Mouse (Mus musculus): ENCODE data around the gene B130006D01Rik. TPM values are rescaled to one million over a fixed set of nuclear protein-coding genes. Genes with fewer than 3 reads are reported as not detected.
"Not testable (repeated sequence)": the region's sequence is repeated elsewhere in the genome, so short reads cannot be mapped to it uniquely, and the experiment has no call there.

The B130006D01Rik gene
- total RNA-seq, 2 experiments from 2014 or later, result 1.5 to 1.9 TPM

DNA sequence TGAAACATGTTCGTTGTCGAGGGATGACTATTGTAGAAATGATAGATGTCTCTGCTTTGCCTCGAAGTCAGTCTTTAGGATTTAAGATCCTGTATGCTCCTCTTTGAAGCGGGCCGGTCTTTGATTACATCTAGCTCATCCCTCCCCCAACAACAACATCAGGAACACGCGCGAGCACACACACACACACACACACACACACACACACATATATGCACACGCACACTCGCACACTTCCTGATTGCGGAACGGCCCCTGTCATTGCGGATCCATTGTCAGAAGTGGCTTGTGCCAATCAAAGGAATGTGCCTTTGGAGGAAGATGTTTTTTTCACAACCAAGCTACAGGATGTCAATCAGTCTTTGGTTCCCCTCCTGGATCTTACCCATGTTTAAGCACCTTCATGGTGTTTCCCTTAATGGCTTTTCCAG is 9.6 kb upstream of the B130006D01Rik start:
- no peak for DNase-seq

DNA sequence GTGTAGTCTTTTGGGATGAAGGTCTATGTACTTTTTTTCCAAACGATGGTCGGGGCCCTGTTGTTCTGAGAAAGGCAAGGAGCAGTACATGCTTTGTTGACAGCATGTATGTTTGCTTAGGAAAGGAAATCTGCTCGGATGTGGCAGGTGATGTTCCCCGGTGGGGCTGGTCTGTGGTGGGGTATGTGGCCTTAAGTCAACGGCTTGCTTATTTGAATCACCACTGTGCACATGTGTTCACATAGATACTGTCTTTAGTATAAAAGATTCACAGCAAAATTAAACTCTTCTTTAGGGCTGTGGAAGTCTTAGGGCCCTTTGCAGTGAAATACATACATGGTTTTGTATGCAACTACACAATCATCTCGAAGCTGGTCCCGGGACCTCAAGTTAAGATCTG is 9.0 kb upstream of the B130006D01Rik start:
- no peak for DNase-seq

DNA sequence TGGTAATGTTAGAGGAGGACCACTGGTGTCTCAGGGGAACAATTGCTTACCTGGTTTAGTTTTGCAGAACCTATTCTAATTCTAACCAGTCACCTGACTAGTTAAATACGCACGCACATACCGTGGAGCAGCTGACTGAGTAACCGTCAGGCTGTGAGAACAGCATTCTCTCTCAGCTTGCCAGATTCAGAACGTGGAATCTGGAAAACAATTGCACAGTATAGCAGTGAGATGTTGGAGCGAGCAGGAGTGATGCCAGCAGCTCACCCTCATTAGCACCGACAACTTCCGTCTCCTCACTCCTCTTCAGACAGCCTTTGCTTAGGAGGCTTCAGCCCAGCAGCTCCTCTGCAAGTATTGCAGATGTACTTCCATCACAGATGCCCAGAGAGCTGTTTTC is 7.3 kb upstream of the B130006D01Rik start:
- DNase-seq, result peak in 1 of 2 experiments; percentile 12

DNA sequence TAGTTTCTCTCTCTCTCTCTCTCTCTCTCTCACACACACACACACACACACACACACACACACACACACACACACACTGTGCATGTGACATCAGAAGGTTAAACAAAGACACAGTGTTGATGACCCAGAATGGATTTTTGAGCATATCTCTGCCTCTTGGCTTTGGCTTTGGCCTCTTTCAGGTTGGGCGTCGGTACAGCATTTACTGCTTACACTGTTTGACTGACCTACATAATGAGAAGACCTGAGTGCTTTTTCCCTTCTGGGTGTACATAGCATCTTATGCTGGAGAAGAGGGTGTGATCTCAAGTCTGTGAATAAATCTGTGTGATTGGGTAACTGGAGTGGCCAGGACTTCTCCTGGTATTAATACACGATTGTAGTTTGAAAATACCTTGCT is 4.0 kb upstream of the B130006D01Rik start:
- no peak for DNase-seq

DNA sequence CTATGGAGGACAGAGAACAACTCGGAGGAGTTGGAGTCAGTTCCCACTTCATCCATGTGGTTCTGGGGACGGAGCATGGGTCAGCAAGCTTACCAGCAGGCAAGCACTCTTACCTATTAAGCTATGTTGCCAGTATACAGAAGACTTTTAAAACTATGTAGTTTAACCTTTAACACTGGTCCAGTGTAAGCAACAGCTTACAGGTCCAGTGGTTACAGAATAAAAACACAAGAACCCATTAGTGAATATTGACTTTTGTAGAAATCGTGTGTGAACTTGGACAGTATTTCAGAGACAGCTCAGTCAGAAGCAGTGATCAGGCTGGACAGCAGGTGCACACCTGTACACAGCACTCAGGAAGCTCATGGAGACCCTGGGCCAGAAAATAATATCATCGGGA is 1.1 kb downstream of the B130006D01Rik start:
- DNase-seq, result no peak

DNA sequence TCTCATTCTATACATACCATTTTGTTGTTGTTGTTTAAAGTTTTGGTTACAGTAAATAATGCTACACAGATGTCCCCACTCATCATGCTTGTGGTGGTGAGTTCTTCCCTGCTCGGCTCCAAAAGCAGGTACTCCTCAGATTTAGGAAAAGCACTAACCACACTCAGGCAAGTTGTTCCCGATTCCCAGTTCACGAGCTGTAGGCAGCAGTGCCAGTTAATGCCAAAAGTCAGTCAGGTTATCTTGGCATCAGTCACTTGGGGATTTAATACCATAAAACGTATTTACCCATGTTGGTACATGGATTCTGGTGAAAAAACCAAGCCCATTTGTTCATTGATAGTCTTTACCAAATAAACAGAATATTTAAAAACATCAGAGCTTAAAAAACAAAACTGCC is 2.8 kb downstream of the B130006D01Rik start:
- no peak for DNase-seq

DNA sequence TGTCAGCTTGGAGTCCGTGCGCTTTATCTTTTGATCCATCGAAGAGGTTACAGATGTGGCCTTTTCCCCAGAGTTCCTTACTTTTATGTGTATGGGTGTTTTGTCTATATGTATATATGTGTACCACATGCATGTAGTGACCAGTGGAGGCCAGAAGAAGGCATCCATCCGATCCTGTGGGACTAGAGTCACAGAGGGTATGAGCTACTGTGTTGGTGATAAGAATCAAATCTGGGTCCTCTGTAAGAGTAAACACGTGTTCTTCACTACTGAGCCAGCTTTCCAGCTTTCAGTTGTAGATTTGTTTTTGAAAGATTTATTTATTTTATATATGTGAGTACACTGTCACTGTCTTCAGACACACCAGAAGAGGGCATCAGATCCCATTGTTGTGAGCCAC is 4.6 kb downstream of the B130006D01Rik start:
- DNase-seq, result no peak

DNA sequence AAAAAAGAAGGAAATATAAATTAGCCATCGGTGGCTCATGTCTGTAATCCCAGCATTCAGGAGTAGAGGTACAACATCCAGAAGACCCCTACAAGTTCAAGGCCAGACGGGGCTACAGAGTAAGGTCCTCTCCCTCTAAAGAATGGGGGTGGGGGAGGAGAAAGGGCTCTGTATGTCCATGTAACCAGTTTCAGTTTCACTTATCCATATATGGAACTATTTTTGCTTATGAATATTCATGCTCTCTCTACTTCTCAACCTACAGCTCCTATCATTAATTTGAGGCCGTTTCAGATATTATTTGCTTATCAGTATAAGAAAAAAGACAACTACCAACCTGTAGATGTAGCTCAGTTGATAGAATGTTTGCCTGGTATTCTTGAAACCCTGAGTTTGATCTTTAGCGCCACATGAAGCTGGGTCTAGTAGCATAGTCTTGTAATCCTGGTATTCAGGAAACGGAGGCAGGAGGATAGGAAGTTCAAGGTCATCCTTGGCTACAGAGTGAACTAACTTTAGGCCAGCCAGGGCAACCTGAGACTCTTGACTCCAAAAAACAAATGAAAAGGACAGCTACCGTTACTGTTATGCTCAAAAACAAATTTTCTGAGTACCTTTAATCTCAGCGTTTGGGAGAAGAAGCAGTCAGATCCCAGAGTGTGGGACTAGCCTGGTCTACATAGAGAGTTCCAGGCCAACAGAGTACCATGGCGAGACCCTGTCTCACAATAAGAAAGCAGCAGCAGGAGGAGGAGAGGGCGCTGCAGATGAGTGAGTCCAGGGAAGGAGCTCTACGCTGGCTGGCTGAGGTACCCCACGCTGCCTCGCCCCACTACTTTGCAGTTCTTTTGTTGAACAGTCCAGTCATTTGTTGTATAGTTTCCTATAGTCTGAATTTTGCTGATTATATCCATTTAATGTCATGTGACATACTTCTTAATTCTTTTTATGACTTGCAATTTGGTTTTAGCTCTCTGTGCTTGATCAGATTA is 5.8 kb downstream of the B130006D01Rik start:
- no peak for DNase-seq

DNA sequence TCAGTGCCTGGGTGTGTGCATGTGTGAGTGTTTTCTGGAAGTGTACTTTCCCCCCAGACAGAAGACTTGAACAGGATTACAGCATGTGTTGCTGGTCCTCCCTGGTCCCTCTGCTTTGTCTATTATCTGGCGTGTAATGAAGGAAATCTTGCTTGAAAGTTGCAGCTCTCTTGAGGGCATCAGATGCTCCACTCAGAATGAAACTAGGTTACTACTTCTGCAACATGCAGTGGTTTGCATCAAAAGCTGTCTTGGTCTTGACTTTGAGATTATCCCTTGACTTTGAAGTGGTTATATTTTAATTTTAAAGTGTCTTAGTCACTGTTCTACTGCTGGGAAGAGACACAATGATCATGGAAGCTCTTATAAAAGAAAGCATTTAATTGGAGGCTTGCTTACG is 11.1 kb downstream of the B130006D01Rik start:
- DNase-seq, result no peak

DNA sequence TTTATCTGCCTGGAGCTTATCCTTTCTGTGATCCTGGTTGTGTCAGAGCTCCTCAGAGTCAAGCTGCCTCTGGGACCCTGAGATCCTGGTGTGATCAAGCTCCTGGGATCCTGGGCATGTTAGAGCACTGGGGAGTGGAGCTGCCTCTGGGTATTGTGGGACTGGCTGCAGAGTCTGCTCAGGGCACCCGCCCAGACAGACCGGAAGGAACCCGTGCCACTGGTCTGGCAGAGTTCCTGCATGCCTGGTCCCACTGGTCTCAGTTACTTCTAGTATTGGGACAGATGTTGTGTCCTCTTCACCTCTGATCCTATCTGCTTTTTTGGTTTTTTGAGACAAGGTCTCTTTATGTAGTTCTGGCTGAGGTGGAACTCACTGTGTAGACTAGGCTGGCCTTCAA is 14.4 kb downstream of the B130006D01Rik start:
- DNase-seq, result peak in 1 of 2 experiments; percentile 26

DNA sequence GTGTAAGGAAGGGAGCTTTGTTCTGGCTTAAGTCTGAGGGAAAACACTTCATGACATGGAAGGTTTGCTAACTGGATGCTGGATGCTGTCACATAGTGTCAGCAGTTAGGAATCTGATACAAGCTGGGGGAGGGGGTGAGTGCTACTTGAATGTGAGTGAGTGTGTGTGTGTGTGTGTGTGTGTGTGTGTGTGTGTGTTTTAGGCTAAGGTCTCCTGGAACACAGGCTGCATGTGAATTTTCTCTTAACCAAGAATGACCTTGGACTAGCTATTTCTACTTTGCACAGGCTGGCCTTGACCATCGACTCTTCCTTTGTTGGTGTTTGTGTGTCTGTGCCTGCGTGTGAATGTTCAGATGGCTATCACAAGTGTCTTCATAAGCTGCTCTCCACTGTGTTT is 21.1 kb downstream of the B130006D01Rik start:
- DNase-seq, result no peak

DNA sequence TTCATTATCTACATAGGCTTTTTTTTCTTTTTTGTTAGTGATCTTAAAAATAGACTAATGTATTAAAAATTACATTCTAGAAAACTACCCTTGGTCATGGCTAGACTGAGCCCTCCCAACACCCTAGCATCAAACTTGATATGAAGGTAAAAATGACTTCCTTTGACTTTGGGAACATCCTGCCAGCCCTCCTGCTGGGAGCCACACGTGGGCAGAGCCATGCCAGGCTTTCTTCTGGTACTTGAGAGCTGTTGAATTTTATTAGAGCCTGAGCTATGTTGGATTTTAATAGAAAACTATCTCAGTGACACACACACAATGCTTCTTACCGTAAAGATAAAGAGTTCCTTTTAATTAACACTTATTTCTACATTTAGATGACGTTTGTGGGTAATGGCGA is 23.4 kb downstream of the B130006D01Rik start:
- no peak for DNase-seq

DNA sequence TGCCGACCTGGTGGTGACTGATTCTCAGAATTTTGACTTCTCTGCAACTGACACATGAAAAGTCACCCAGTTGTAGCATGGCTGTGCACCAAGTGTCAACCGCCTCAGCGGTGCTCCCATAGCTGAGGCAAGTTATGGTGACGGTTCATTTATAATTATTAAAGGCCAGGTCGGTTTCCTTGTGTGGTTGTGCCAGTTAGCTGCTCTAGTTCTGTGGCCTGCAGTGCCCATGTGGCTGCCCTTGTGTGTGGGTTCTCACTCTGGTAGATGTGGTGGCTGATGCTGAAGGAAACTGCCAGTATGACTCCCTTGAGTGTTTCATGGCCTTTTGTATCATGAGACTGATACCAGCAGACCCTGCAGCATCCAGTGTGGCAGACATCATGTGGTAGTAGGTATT is 24.9 kb downstream of the B130006D01Rik start:
- DNase-seq, result no peak

DNA sequence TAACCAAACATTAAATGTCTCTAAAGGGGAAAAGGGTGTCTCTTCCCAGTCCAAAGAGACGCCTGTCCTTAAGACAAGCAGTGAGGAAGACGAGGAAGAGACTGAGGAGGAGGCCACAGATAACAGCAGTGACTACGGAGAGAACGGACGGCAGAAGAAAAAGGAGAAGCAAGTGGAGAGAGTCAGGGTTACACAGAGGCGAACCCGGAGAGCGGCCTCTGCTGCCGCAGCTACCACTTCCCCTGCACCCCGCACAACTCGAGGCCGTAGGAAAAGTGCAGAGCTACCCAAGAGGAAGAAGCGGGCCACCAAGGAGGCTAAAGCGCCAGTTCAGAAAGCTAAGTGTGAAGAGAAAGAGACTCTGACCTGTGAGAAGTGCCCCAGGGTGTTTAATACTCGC is 26.2 kb downstream of the B130006D01Rik start:
- DNase-seq, result no peak

DNA sequence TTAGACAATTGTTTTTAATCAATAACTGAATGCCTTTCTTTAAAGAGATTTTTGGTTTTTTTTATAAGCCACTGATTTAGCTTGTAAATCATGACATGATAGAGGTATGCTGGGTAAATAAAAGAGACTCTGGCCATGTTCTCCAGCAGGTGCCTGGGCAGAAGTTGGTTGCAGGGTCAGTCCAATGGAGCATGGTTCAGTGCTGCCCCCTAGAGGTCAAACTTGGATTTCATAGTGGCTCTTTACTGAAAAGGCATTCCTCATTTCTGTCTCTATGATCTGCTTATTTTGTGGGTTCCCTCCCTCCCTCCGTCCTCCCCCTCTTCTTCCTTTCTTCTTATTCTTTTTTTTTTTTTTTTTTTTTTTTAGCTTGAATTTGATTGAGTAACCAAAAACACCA is 27.6 kb downstream of the B130006D01Rik start:
- DNase-seq, result peak; percentile 40 to 66

DNA sequence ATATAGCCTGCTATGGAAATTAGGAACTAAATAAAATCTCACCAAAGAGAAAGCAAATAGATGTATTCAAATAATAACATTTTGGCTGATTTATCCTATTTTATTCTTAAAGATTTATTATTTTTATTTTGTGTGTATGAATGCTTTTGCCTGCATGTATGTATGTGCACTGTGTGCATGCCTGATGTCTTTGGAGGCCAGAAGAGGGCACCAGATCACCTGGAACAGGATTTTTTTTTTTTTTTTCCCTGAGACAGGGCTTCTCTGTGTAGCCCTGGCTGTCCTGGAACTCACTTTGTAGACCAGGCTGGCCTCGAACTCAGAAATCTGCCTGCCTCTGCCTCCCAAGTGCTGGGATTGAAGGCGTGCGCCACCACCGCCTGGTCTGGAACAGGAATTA is 31.8 kb downstream of the B130006D01Rik start:
- not testable (repeated sequence) for DNase-seq

DNA sequence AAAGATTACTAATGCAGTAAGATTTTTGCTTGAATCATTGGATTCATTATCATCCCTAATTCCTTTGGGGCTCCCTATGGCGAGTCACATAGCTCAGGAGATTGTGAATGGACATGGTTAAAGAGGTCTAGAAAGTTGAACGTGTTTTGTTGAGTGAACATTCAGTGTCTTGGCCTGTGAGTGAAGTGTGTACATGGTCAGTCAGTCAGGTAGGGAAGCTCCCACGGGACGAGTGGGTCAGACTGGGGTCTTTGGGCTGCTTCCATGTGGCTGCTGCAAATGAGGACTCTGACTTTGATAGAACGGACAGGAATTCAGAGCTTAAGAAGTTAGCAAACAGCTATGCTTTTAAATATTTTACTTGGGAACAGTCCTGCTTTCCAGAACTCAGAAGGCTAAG is 37.1 kb downstream of the B130006D01Rik start:
- DNase-seq, result no peak

DNA sequence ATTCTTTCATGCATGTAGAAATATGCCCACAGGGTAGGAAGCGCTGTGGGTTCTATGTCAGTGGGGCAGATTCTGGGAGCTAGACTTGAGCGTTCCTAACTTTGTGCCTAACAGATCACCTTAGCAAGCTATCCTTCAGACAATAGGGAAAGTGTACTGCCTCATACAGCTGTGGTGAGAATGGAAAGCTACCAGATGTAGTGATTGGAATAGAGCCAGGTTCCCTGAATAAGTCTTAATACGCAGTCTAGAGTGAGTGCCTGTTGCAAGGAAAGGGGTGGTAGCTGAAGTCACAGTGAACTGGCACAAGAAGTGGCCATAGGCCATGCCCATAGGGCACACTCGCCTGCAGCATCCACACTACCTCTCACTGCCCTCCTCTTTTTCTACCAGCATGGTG is 39.6 kb downstream of the B130006D01Rik start:
- DNase-seq, result no peak

DNA sequence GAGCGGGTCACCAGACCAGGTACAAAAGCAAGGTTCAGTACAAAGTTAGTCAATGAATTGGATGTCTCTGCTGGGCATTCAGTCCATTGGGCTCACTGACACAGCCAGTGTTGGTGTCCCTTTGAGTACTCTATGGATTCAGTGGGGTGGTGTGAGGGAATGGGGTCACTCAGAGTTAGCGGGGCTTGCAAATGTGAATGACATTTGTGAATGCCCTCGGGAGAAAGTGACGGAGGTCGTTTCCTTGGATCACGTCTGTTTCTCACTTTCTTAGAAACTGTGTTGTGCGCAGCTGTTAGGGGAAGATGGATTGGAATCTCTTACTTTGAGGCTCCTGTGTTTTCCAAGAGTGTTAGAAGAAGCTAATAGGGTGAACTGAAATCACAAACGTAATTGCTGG is 41.4 kb downstream of the B130006D01Rik start:
- no peak for DNase-seq

DNA sequence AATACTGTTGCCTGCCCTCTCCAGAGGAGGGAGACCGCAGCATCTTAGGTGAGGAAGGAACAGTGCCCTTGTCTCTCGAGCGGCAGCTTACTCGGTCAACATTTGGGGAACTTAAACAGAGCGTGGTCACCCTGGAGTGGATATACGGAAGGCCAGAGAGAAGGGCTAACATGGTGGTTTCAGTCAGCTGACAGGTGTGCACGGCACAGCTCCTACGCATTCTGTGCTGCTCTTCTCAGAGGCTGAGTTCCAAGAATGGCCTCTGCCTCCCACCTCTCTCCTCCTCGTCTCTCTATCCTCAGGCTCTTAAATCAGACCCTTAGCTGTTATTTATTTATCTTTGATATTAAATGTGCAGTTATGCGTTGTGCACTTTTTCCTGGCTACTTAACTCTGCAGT is 41.9 kb downstream of the B130006D01Rik start:
- DNase-seq, result no peak

DNA sequence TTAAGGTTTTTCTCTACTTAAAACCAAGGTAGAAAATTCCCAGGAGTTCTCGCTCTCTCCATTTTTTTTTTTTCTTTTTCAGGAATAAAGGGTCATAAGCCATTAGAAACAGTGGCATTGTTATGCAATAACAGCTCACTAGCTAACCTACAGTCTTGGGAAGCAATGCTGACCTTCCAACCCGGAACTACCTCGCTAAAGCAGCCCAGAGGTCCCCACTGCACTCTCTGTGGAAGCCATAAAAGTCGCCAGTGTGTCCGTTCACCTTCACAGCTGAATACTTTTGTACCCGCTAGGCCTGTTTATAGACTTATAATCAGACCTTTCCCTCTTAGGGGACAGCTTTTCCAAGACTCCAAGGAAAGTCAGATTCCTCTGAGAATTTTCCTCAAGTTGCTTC is 44.9 kb downstream of the B130006D01Rik start:
- no peak for DNase-seq

DNA sequence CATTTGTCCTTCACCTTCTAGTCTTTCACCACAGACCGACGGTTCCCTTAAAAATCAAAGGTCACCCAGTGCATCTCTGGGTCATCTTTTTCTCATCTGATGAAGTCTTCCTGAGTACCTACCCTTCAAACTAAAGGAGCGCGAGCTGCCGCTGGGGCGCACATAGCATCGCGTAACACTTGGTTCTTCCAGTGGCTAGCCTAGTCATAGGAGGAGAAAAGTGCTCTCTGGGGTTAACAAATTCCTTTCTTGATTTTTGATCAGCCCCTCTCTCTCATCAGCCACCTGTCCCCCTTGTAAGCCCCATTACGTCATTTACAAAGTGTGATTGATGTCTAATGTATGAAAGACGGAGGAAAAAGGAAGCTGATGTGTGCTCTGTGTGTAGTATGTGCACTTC is 45.8 kb downstream of the B130006D01Rik start:
- no peak for DNase-seq

DNA sequence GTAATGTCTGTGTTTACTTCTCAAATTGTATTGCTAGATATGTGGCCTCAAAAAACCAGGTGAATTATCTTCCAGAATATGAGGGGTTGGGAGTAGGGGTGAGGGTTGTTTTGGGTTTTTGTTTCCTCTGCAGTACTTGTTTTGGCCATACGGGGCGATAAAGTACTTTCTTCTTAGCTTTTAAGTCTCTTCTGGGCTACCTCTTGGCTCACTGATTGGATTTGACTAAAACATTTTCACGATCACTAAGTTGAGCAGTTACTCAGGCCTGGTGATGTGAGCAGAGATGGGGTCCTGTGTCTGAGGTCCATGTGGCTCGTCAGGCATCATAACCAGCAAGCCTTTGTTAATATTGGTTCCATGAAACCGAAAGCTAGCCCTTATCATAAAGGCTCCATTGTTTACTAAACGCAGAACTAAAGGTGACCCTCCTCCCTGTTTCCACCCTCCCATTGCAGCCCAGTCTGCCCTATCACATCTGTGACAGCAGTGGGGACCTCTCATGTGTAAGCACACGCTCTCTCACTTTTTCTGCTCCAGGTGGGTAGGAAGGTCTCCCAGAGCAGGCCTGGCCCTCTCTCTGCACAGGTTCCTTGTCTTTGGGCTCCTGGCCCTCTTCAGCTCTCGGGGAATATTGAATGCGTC is 47.5 kb downstream of the B130006D01Rik start:
- DNase-seq, result no peak

DNA sequence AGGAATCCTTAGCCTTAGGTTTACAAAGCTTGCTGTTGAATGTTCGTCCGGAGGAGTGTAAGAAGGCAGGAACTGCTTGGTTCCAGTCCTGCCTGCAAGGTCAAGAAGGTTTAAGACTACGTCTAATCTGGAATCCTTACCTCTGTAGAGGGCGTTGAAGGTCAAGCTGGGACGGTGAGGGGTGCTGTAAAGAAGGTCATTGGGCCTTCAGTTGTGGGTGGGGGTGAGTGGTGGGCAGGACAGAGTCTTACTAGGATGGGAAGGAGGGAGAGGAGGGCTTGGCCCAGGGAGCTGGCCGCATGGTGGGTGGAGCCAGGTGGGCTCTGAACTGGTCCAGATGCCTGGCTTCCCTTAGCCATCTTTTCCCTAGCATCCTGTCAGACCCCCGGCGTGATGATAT is 48.3 kb downstream of the B130006D01Rik start:
- DNase-seq, result no peak
